Mouse (Mus musculus) kidney, adult 2 months (tissue): Measurements from ENCODE around the gene Cabp2.

Experiments
- CTCF ChIP-seq: fragments of 200-500 bp; conservative IDR thresholded peaks from 2 replicates; pipeline ENCODE4 v1.5.1; 2011; ENCODE audit warnings: low read depth, mild to moderate bottlenecking, control low read depth, low read length, moderate library complexity, mixed read lengths; ENCODE audit not compliant: insufficient read depth, insufficient read length
- POLR2A ChIP-seq: fragments of 200-500 bp; IDR thresholded peaks from one replicate; pipeline ENCODE4 v1.6.1; 2011; ENCODE audit warnings: low read depth, low read length, control low read depth

GRCm38 (mm10) chr19:4071406-4071805 is 10.0 kb upstream of the Cabp2 start:
- TF ChIP-seq CTCF (no peak), POLR2A (no peak)
